Mouse (Mus musculus): ENCODE results near the gene Cebpb. TPM values are rescaled to one million over a fixed set of nuclear protein-coding genes. Genes with fewer than 3 reads are reported as not detected.

The Cebpb gene
- total and polyA plus RNA-seq, 3 experiments, result 9.9 to 10.7 TPM; not detected in 1

- Histone ChIP-seq H3K9ac (ENCODE audit: control insufficient read depth, low read depth, low read length, poor library complexity, severe bottlenecking) (no peak overlapping the region), H3K9me3 (replicated peaks; ENCODE audit: insufficient read depth, low read length) (no peaks in the 10 kb centered on the region), H3K36me3 (ENCODE audit: control insufficient read depth in 1 of 2, insufficient read depth in 2 of 2, low read length in 2 of 2) (peaks cover 0 to 4% of the 10 kb centered on the region in 2 experiments; a peak in 2 of 4 replicates), H3K4me1 (ENCODE audit: control insufficient read depth in 1 of 2, insufficient read depth in 2 of 2, low read length in 2 of 2) (peaks cover 0 to 10% of the 10 kb centered on the region in 2 experiments; a peak in 3 of 4 replicates), H3K27ac (ENCODE audit: control insufficient read depth, low read depth, low read length) (no peak overlapping the region), H3K4me3 (ENCODE audit: control insufficient read depth in 1 of 2, insufficient read depth in 1 of 2, low read depth in 2 of 2, low read length in 2 of 2) (no peak overlapping the region), H3K27me3 (ENCODE audit: control insufficient read depth in 1 of 2, insufficient read depth in 2 of 2, low read length in 2 of 2) (no peaks in the 10 kb centered on the region), H3K79me2 (ENCODE audit: control insufficient read depth, insufficient read depth, low read length, poor library complexity) (peaks cover 10% of the 10 kb centered on the region)
- no peak for DNase-seq (ENCODE audit: low read depth, low spot score)
- TF ChIP-seq USF2 (IDR thresholded peaks at IDR 0.05; ENCODE audit: borderline replicate concordance in 1 of 2, insufficient read depth in 1 of 2, low read depth in 1 of 2, low read length in 2 of 2) (no peak), TCF12 (IDR thresholded peaks at IDR 0.05; ENCODE audit: low read depth, low read length) (no peak), POLR2AphosphoS5 (IDR thresholded peaks at IDR 0.05; ENCODE audit: borderline replicate concordance, low read depth, low read length) (no peak), ZMIZ1 (IDR thresholded peaks at IDR 0.05; ENCODE audit: low read depth, low read length) (no peak), CHD1 (IDR thresholded peaks at IDR 0.05; ENCODE audit: low read depth, low read length) (no peak), USF1 (IDR thresholded peaks at IDR 0.05; ENCODE audit: low read depth, low read length) (no peak), MYB (IDR thresholded peaks at IDR 0.05; ENCODE audit: low read depth, low read length) (no peak), RAD21 (IDR thresholded peaks at IDR 0.05; ENCODE audit: low read depth, low read length) (no peak), POLR2AphosphoS2 (IDR thresholded peaks at IDR 0.05; ENCODE audit: low read length) (no peak), MEF2A (IDR thresholded peaks at IDR 0.05; ENCODE audit: extremely low read depth, insufficient replicate concordance, low read depth, low read length, poor library complexity, severe bottlenecking) (no peak), ZKSCAN1 (IDR thresholded peaks at IDR 0.05; ENCODE audit: low read depth, low read length) (no peak)
Observed at GRCm38 (mm10) chr2:167656629-167657478, 31.9 kb upstream of the Cebpb start.

GRCm38 (mm10) chr2:167657973-167658372, 30.7 kb upstream of the Cebpb start:
- H3K27me3 ChIP-seq (ENCODE audit: control insufficient read depth in 1 of 2, insufficient read depth in 2 of 2, low read length in 2 of 2), result no peaks in the 10 kb centered on the region
- no peak overlapping the region for H3K27ac ChIP-seq (ENCODE audit: control insufficient read depth, low read depth, low read length)
- peaks cover 0 to 2% of the 10 kb centered on the region in 2 experiments; a peak in 2 of 4 replicates for H3K36me3 ChIP-seq (ENCODE audit: control insufficient read depth in 1 of 2, insufficient read depth in 2 of 2, low read length in 2 of 2)
- DNase-seq (ENCODE audit: low read depth, low spot score), result no peak
- no peaks in the 10 kb centered on the region for H3K9me3 ChIP-seq (replicated peaks; ENCODE audit: insufficient read depth, low read length)
- no peak overlapping the region for H3K9ac ChIP-seq (ENCODE audit: control insufficient read depth, low read depth, low read length, poor library complexity, severe bottlenecking)
- H3K79me2 ChIP-seq (ENCODE audit: control insufficient read depth, insufficient read depth, low read length, poor library complexity), result peaks cover 10% of the 10 kb centered on the region
- peaks cover 0 to 16% of the 10 kb centered on the region in 2 experiments; a peak in 3 of 4 replicates for H3K4me1 ChIP-seq (ENCODE audit: control insufficient read depth in 1 of 2, insufficient read depth in 2 of 2, low read length in 2 of 2)
- H3K4me3 ChIP-seq (ENCODE audit: control insufficient read depth in 1 of 2, insufficient read depth in 1 of 2, low read depth in 2 of 2, low read length in 2 of 2), result no peak overlapping the region
- no peak for TF ChIP-seq TCF12 (IDR thresholded peaks at IDR 0.05; ENCODE audit: low read depth, low read length)
- no peak for TF ChIP-seq JUND (IDR thresholded peaks at IDR 0.05; ENCODE audit: low read depth, low read length)
- no peak for TF ChIP-seq RCOR1 (IDR thresholded peaks at IDR 0.05; ENCODE audit: low read depth, low read length)
- TF ChIP-seq ZNF384 (IDR thresholded peaks at IDR 0.05; ENCODE audit: low read depth, low read length), result no peak
- no peak for TF ChIP-seq ETS1 (IDR thresholded peaks at IDR 0.05; ENCODE audit: low read depth, low read length)
- no peak for TF ChIP-seq MAZ (IDR thresholded peaks at IDR 0.05; ENCODE audit: low read depth, low read length)
- no peak for TF ChIP-seq BHLHE40 (IDR thresholded peaks at IDR 0.05; ENCODE audit: borderline replicate concordance, low read depth, low read length)
- TF ChIP-seq ELF1 (IDR thresholded peaks at IDR 0.05; ENCODE audit: low read depth, low read length), result no peak
- TF ChIP-seq MAFK (IDR thresholded peaks at IDR 0.05; ENCODE audit: borderline replicate concordance, low read depth, low read length), result no peak
- no peak for TF ChIP-seq MYC (IDR thresholded peaks at IDR 0.05; ENCODE audit: low read depth, low read length)
- no peak for TF ChIP-seq NRF1 (IDR thresholded peaks at IDR 0.05; ENCODE audit: insufficient read depth, low read depth, low read length, poor library complexity, severe bottlenecking)
- TF ChIP-seq ZC3H11A (IDR thresholded peaks at IDR 0.05; ENCODE audit: low read depth, low read length), result no peak
- no peak for TF ChIP-seq HCFC1 (IDR thresholded peaks at IDR 0.05; ENCODE audit: low read depth, low read length)
- TF ChIP-seq USF2 (IDR thresholded peaks at IDR 0.05; ENCODE audit: borderline replicate concordance in 1 of 2, insufficient read depth in 1 of 2, low read depth in 1 of 2, low read length in 2 of 2), result no peak
- TF ChIP-seq NELFE (IDR thresholded peaks at IDR 0.05; ENCODE audit: low read depth, low read length), result no peak

All from MEL (cell line).